Mouse (Mus musculus) megakaryocyte, embryonic 14.5 days (primary cell): ENCODE results near the gene Tcp11.

ENCODE experiments used
- FLI1 ChIP-seq: IDR thresholded peaks from 2 replicates; pipeline ENCODE4 v1.6.1; 2012; ENCODE audit warnings: low read length, inconsistent platforms, mixed read lengths
- GATA1 ChIP-seq: IDR thresholded peaks from 3 replicates; pipeline ENCODE4 v1.6.1; 2012; ENCODE audit warnings: mixed read lengths, low read length, inconsistent platforms, borderline replicate concordance

GRCm38 (mm10) chr17:28063163-28063562, 17.3 kb downstream of the Tcp11 start:
- TF ChIP-seq GATA1: no peak
- TF ChIP-seq FLI1: no peak
